Mouse (Mus musculus) heart, embryonic 13.5 days (tissue): Measurements from ENCODE around the gene Pex26. TPM values are rescaled to one million over a fixed set of nuclear protein-coding genes. Genes with fewer than 3 reads are reported as not detected.
A peak's percentile ranks its signal among the peaks of the same experiment; 100 is the strongest.

Experiments used
- ATAC-seq: fragments of 200-750 bp; cut with Nextera tagmentation; 2 replicates; pipeline ENCODE4 v1.8.0; 2017; ENCODE audit warnings: moderate TSS enrichment; ENCODE audit not compliant: insufficient number of reproducible peaks, low FRiP score, low TSS enrichment; ENCODE audit errors: extremely low read depth
- H3K27ac ChIP-seq: fragments of 300-500 bp; sonication (generic); replicated peaks from 2 replicates; pipeline ENCODE4 v1.5.1; 2015; ENCODE audit warnings: moderate library complexity, mild to moderate bottlenecking, inconsistent platforms
- H3K27me3 ChIP-seq: fragments of 300-500 bp; sonication (generic); replicated peaks from 2 replicates; pipeline ENCODE4 v1.6.1; 2015; ENCODE audit warnings: mild to moderate bottlenecking, inconsistent platforms
- H3K36me3 ChIP-seq: fragments of 300-500 bp; sonication (generic); 2 replicates; pipeline ENCODE4 v1.6.1; 2015; ENCODE audit warnings: mild to moderate bottlenecking, inconsistent platforms
- H3K4me1 ChIP-seq: fragments of 300-500 bp; sonication (generic); 2 replicates; pipeline ENCODE4 v1.6.1; 2015; ENCODE audit warnings: inconsistent platforms
- H3K4me2 ChIP-seq: fragments of 300-500 bp; sonication (generic); 2 replicates; pipeline ENCODE4 v1.6.1; 2015; ENCODE audit warnings: inconsistent platforms, mild to moderate bottlenecking, moderate library complexity
- H3K4me3 ChIP-seq: fragments of 300-500 bp; sonication (generic); 2 replicates; pipeline ENCODE4 v1.5.1; 2015; ENCODE audit warnings: moderate library complexity, mild to moderate bottlenecking, inconsistent platforms
- H3K9ac ChIP-seq: fragments of 300-500 bp; sonication (generic); 2 replicates; pipeline ENCODE4 v1.6.1; 2015; ENCODE audit warnings: inconsistent platforms, mild to moderate bottlenecking, moderate library complexity
- H3K9me3 ChIP-seq: fragments of 300-500 bp; sonication (generic); 2 replicates; pipeline ENCODE4 v1.6.1; 2016; ENCODE audit warnings: inconsistent platforms
- WGBS: fragments of 180-500 bp; shearing (Covaris S2); methylation state at CpG from one replicate; pipeline ENCODE4 v1.1.7; 2015; ENCODE audit warnings: mixed read lengths; 5-methylcytosine and 5-hydroxymethylcytosine counted together
- polyA plus RNA-seq: library from polyadenylated mRNA; unstranded; fragments of >200 nt; fragmentation: Nextera tagmentation; extraction: Ambion mirVana; gene quantifications from 2 replicates; pipeline ENCODE4 v1.2.1, GENCODE M21; 2015

The Pex26 gene
- polyA plus RNA-seq, 1 experiment from 2014 or later, result 4.7 TPM

DNA sequence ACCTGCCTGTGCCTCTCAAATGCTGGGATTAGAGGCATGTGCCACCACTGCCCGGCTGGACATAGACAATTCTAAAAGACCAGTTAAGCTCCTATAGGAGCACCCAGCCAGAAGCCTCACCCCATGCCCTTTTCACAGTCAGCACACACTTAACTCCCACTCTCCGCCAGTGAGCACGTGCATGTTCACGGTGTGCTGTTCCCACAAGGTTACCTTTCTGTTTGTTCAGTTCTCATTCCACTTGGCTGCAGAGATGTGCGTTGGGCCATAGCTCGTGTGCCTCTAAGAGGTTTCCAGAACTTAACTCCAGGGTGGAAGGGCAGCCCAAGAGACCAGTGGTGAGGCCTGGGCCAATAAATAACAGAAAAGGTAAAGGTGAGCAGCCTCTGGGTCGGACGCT lies 1.8 kb downstream of the Pex26 start:
- H3K27ac ChIP-seq, result no peak overlapping the region
- H3K4me2 ChIP-seq, result peak overlapping the region; percentile 99
- H3K27me3 ChIP-seq, result no peaks in the 10 kb centered on the region
- no peak for ATAC-seq
- WGBS, result 78% methylated on average over 8 of the region's 8 CpGs
- H3K4me1 ChIP-seq, result peaks cover 15% of the 10 kb centered on the region
- peak overlapping the region; percentile 70 for H3K4me3 ChIP-seq
- peaks cover 38% of the 10 kb centered on the region for H3K36me3 ChIP-seq
- H3K9ac ChIP-seq, result peak overlapping the region; percentile 82
- no peaks in the 10 kb centered on the region for H3K9me3 ChIP-seq

DNA sequence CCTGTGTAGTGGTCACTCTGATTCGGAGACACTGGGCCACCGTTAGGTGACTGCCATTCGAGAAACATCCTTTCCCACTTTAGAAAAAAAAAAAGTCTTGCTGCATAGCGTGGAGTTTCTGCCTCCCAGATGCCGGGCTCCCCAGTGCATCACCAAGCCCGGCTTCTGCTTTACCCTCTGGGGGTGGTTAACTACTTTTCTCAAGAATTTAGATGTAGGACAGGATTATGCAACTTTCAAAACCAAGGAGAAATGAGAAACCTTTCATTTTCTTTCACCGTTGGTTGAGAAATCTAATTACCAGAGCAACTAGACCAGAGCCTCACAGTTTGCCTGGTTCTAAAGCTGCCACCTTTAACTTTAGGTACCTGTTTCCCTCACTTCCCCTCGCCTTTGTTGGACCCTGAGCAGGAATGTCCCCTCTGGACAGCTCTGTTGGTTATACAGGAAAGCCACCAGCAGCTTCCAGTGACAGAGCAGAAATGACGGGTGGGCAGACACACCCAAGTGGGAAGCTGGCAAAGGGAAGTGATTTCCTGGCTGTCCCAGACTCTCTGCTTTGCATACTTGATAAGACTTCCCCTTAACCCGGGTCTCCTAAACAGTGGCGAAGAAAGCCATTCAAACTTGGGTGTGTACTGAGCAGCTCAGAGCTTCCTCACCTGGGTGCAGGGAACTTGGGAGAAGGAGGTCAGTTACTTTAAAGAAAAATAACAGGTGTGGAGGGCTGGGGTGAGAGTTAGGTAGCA lies 8.0 kb downstream of the Pex26 start:
- no peaks in the 10 kb centered on the region for H3K27me3 ChIP-seq

DNA sequence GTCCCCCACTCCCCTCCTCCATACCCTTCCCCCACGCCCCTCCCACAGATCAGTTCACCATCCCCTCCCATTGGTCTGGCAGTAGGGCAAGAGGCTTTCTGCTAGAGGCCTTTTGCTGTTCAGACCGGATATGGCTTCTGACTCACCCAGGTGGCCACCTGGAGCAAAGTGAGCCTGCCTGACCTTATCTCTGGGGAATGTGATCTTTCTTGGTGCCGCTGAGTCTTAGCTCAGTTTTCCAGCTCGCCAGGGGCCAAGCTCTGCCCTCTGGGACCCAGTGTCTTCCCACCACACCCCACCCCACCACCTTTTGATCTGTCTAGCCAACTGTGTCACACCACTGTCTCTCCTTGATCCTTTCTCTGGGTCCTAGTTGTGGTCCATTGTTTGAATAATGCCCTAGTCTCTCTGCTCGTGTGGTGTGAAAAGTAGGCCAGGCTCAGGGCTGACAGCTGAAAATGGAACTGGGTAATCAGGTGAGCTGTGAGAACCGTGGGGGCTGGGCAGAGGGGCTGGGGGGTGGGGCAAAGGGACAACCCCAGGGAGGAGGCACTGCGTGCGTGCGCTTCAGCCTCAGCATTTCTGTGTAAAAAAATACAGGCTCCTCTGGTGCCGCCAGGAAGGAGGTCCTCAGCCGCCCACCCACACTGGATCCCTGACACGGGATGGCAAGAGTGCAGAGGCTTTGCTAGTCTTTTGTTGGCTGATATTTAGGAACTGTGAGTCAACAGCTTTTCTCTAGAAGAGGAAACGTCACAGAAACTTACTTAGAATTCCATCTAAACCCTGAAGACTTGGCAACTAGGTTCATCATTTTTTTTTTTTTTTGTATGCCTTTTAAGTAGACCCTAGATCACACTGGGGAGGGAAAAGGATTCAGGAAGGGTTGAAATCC lies 10.8 kb downstream of the Pex26 start:
- 43% methylated on average over 13 of the region's 13 CpGs for WGBS

More for the DNA sequence above, 8.0 kb downstream of the Pex26 start:
- ATAC-seq, result no peak
- Histone ChIP-seq H3K36me3 (peaks cover 74% of the 10 kb centered on the region), H3K4me3 (no peak overlapping the region), H3K4me2 (no peak overlapping the region), H3K27ac (no peak overlapping the region), H3K4me1 (peaks cover 21% of the 10 kb centered on the region), H3K9ac (no peak overlapping the region), H3K9me3 (no peaks in the 10 kb centered on the region)
- WGBS, result 59% methylated on average over 11 of the region's 11 CpGs

GRCm38 (mm10) chr6:121194956-121195731 lies 11.7 kb downstream of the Pex26 start:
- H3K9ac ChIP-seq, result no peak overlapping the region
- no peak overlapping the region for H3K4me2 ChIP-seq
- H3K36me3 ChIP-seq, result peaks cover 52% of the 10 kb centered on the region
- 69% methylated on average over 14 of the region's 14 CpGs for WGBS
- ATAC-seq, result no peak
- peaks cover 21% of the 10 kb centered on the region for H3K4me1 ChIP-seq
- H3K27ac ChIP-seq, result no peak overlapping the region
- no peak overlapping the region for H3K4me3 ChIP-seq
- H3K9me3 ChIP-seq, result no peaks in the 10 kb centered on the region
- H3K27me3 ChIP-seq, result no peaks in the 10 kb centered on the region

More for the DNA sequence above, 10.8 kb downstream of the Pex26 start:
- Histone ChIP-seq H3K9me3 (no peaks in the 10 kb centered on the region), H3K4me1 (peaks cover 21% of the 10 kb centered on the region), H3K4me2 (no peak overlapping the region), H3K36me3 (peaks cover 59% of the 10 kb centered on the region), H3K9ac (no peak overlapping the region), H3K4me3 (no peak overlapping the region), H3K27me3 (no peaks in the 10 kb centered on the region), H3K27ac (no peak overlapping the region)
- no peak for ATAC-seq

DNA sequence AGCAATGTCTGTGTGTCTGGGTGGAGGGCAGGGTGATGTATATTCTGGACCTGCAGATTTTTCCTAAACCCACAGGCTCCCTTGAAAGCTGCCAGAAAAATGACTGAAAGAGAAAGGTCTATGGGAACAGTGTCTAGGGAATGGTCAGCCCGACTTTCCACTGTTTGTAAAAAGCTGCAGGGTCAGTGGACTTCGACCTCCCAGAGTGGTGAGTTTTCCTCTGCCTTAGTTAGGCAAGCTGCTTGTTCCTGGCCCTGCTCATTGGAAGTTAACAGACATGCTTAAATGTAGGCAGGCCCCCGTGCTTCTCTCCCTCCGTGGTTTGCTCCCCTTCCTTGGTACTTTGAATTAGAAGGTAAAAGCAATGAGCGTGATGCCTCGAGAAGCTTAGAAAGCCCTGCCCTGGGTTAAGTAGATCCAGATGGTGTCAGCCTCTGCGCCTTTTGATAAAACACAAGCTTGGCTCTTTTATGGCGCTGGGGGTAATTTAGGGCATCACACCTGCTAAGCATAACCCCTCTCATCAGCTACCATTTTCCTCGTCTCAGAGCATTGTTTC lies 14.4 kb downstream of the Pex26 start:
- Histone ChIP-seq H3K4me2 (no peak overlapping the region), H3K27me3 (no peaks in the 10 kb centered on the region), H3K36me3 (peaks cover 29% of the 10 kb centered on the region), H3K4me1 (peaks cover 16% of the 10 kb centered on the region), H3K9me3 (no peaks in the 10 kb centered on the region), H3K9ac (no peak overlapping the region), H3K27ac (no peak overlapping the region), H3K4me3 (no peak overlapping the region)
- ATAC-seq, result no peak
- 57% methylated on average over 9 of the region's 9 CpGs for WGBS

DNA sequence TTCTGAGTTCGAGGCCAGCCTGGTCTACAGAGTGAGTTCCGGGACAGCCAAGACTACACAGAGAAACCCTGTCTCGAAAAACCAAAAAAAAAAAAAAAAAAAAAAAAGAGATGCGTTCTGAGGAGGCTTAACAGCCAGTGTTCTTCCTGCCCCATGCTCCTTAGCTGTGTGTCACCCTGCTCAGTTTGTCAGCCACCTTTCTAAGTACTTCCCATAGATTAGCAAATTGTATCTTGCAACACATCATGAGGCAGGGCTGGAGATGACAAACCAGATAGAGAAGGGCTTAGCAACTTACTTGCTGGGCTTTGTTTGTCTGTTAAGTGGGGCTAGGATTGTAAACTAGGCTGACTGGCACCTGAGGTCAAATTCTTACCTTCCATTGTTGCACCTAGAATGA lies 17.0 kb downstream of the Pex26 start:
- WGBS, result 72% methylated on average over 3 of the region's 4 CpGs
- Histone ChIP-seq H3K9me3 (no peaks in the 10 kb centered on the region), H3K4me2 (no peak overlapping the region), H3K27ac (no peak overlapping the region), H3K9ac (no peak overlapping the region), H3K4me1 (0 out of 2 replicates have a peak, but pooled peaks cover 2% of the 10 kb centered on the region), H3K27me3 (no peaks in the 10 kb centered on the region), H3K4me3 (no peak overlapping the region), H3K36me3 (peaks cover 9% of the 10 kb centered on the region)
- ATAC-seq, result no peak

- Histone ChIP-seq H3K9ac (no peak overlapping the region), H3K4me1 (no peaks in the 10 kb centered on the region), H3K27ac (no peak overlapping the region), H3K4me2 (no peak overlapping the region), H3K27me3 (no peaks in the 10 kb centered on the region), H3K4me3 (no peak overlapping the region), H3K9me3 (no peaks in the 10 kb centered on the region), H3K36me3 (peaks cover 8% of the 10 kb centered on the region)
- WGBS, result 71% methylated on average over 5 of the region's 5 CpGs
- no peak for ATAC-seq
Measured at GRCm38 (mm10) chr6:121202026-121202425, 18.6 kb downstream of the Pex26 start.

DNA sequence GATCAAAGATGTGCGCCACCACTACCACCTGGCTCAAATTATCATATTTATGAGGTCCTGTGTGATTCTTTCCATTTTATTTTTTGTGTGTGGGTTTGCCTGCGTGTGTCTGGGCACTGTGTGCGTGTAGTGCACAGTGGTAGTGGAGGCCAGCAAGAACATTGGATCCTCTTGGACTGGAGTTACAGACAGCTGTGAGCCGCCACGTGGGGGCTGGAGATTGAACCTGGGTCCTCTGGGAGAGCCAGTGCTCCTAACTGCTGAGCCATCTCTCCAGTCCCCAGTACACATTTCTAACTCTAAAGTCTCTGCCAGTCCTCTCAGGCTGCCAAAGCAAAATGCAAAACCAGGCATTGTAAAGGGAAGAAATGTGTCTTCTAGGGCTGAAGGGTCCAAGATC lies 23.0 kb downstream of the Pex26 start:
- ATAC-seq, result no peak
- Histone ChIP-seq H3K9me3 (no peaks in the 10 kb centered on the region), H3K27ac (no peak overlapping the region), H3K9ac (no peak overlapping the region), H3K4me2 (no peak overlapping the region), H3K36me3 (0 out of 2 replicates have a peak, but pooled peaks cover 3% of the 10 kb centered on the region), H3K4me1 (peaks cover 14% of the 10 kb centered on the region), H3K27me3 (peaks cover 29% of the 10 kb centered on the region), H3K4me3 (no peak overlapping the region)
- 72% methylated on average over 5 of the region's 5 CpGs for WGBS

GRCm38 (mm10) chr6:121209584-121209983 lies 26.1 kb downstream of the Pex26 start:
- Histone ChIP-seq H3K36me3 (no peaks in the 10 kb centered on the region), H3K9ac (no peak overlapping the region), H3K27me3 (peaks cover 50% of the 10 kb centered on the region), H3K9me3 (no peaks in the 10 kb centered on the region), H3K4me3 (no peak overlapping the region), H3K4me2 (no peak overlapping the region), H3K4me1 (peaks cover 19% of the 10 kb centered on the region), H3K27ac (no peak overlapping the region)
- 59% methylated on average over 2 of the region's 2 CpGs for WGBS
- ATAC-seq, result no peak

GRCm38 (mm10) chr6:121210149-121210925 lies 26.9 kb downstream of the Pex26 start, which contains the start of gene Tuba8:
Tuba8 (plus strand) TSS chr6:121210696.
- peak within 1 kb of the TSS; percentile 55 for H3K4me3 ChIP-seq
- 5% methylated on average over 30 of the region's 30 CpGs for WGBS
- ATAC-seq, result no peak
- no peaks in the 10 kb centered on the region for H3K36me3 ChIP-seq
- peak within 1 kb of the TSS; percentile 74 for H3K9ac ChIP-seq
- no peaks in the 10 kb centered on the region for H3K9me3 ChIP-seq
- no peak within 1 kb of the TSS for H3K27ac ChIP-seq
- H3K4me1 ChIP-seq, result peaks cover 22% of the 10 kb centered on the region
- H3K27me3 ChIP-seq, result peaks cover 50% of the 10 kb centered on the region
- peak within 1 kb of the TSS; percentile 87 for H3K4me2 ChIP-seq
